Comparison of ENCODE assay signal across 21 mouse cellular contexts in genomic region chr16:29559667-29560066, GRCm38 (mm10). TPM values are rescaled to one million over a fixed set of nuclear protein-coding genes. Genes with fewer than 3 reads are reported as not detected.
DNase-seq lines count a peak whose midpoint lies in the region; TF ChIP-seq lines count a peak whose summit lies in the region.
"Had no signal": no experiment of that assay in that cellular context is flagged by ENCODE, and none has a peak within 500 bp of the region (broad histone marks: within the 10 kb centered on the region; RNA-seq: fewer than 3 reads in every experiment).

No protein-coding gene starts in this region.

- intact Hi-C loops in heart, postnatal 14 days (cut with DNase I): loop anchor here (1.0 to 10.0 kb wide), 5 partner anchors 105 to 967 kb away; partner anchors contain the start of gene Mb21d2

- H3K4me1 ChIP-seq in testis, adult 2 months (ENCODE audit: control insufficient read depth, insufficient read depth, low read length): peaks cover 2% of the 10 kb centered on the region; the same call in 1 of the 2 replicates
- H3K4me1 ChIP-seq in ES-E14 (ENCODE audit: control insufficient read depth in 2 of 2, insufficient read depth in 2 of 2, low read length in 2 of 2, poor library complexity in 1 of 2): peaks cover 0 to 2% of the 10 kb centered on the region in 2 experiments; a peak in 2 of 4 replicates
- H3K4me1 ChIP-seq: embryonic facial prominence, embryonic 10.5 days; embryonic facial prominence, embryonic 12.5 days; forebrain, embryonic 13.5 days had no signal

- H3K36me3 ChIP-seq in testis, adult 2 months (ENCODE audit: control insufficient read depth, insufficient read depth, low read length): no peaks in the 10 kb centered on the region
- no peaks in the 10 kb centered on the region for H3K36me3 ChIP-seq in ES-E14 (ENCODE audit: control insufficient read depth, insufficient read depth, low read length, poor library complexity, severe bottlenecking)
- H3K36me3 ChIP-seq: embryonic facial prominence, embryonic 10.5 days; embryonic facial prominence, embryonic 12.5 days; forebrain, embryonic 15.5 days had no signal

- peak overlapping the region; percentile 56 for H3K27ac ChIP-seq in testis, adult 2 months (ENCODE audit: control insufficient read depth, insufficient read depth, low read depth, low read length)
- H3K27ac ChIP-seq in ES-E14 (ENCODE audit: insufficient read depth, low read depth, low read length, poor library complexity, severe bottlenecking): no peak overlapping the region
- H3K27ac ChIP-seq: embryonic facial prominence, embryonic 10.5 days; embryonic facial prominence, embryonic 12.5 days; forebrain, embryonic 13.5 days; forebrain, embryonic 15.5 days had no signal

- TF ChIP-seq CTCF in testis, adult 2 months (IDR thresholded peaks at IDR 0.05; ENCODE audit: control insufficient read depth, insufficient read depth, insufficient replicate concordance, low read depth, low read length): no peak

- no peaks in the 10 kb centered on the region for H3K27me3 ChIP-seq in testis, adult 2 months (ENCODE audit: control insufficient read depth, insufficient read depth, low read length)
- H3K27me3 ChIP-seq: forebrain, embryonic 13.5 days had no signal

- no peak for TF ChIP-seq POLR2A in testis, adult 2 months (IDR thresholded peaks at IDR 0.05; ENCODE audit: control insufficient read depth, low read depth, low read length)

- no peak overlapping the region for H3K9ac ChIP-seq in ES-E14 (ENCODE audit: insufficient read depth, low read depth, low read length, poor library complexity, severe bottlenecking)
- H3K9ac ChIP-seq: forebrain, embryonic 13.5 days; forebrain, embryonic 15.5 days; forebrain, postnatal 0 days had no signal

- H3K4me3 ChIP-seq in testis, adult 2 months (ENCODE audit: control insufficient read depth, low read depth, low read length): no peak overlapping the region
- H3K4me3 ChIP-seq in ES-E14 (ENCODE audit: insufficient read depth in 1 of 2, low read depth in 1 of 2, low read length in 2 of 2, poor library complexity in 1 of 2, severe bottlenecking in 1 of 2): no peak overlapping the region
- H3K4me3 ChIP-seq: forebrain, embryonic 13.5 days; forebrain, embryonic 15.5 days had no signal

- in situ Hi-C loops in ES-E14 (cut with MboI; ENCODE audit: low sequenced_read_pairs in 2 of 2, unreplicated experiment in 2 of 2): loop anchor here (10.0 to 25.0 kb wide), 3 partner anchors 722 to 972 kb away; no protein-coding TSS in a partner anchor

- H3K9me3 ChIP-seq in ES-E14 (ENCODE audit: control insufficient read depth, insufficient read depth, low read depth, low read length): no peaks in the 10 kb centered on the region
- H3K9me3 ChIP-seq: embryonic facial prominence, embryonic 10.5 days; embryonic facial prominence, embryonic 12.5 days; forebrain, embryonic 13.5 days; forebrain, embryonic 15.5 days had no signal

- no peak for DNase-seq in testis, postnatal 14 days (ENCODE audit: low spot score)
- DNase-seq in ES-E14 (ENCODE audit: low read depth, low spot score): no peak
- DNase-seq in layer of hippocampus, adult 18-20 months (ENCODE audit: low spot score in 2 of 2): no peak
- no peak for DNase-seq in heart, postnatal 14 days
- DNase-seq: adrenal gland, postnatal 14 days; B cell, adult 2 months; cerebellum, adult 11-12 months; cerebellum, adult 9-10 months; cerebellum, postnatal 10 days; cerebellum, postnatal 25 days; forebrain, postnatal 0 days had no signal

TF ChIP-seq in ES-E14, 5 proteins besides CTCF, POLR2A, EP300 and RAD21:
- TF ChIP-seq ZNF384 (IDR thresholded peaks at IDR 0.05; ENCODE audit: low read depth, low read length) (no peak), CHD2 (IDR thresholded peaks at IDR 0.05; ENCODE audit: low read depth, low read length) (peak; percentile 90), ZC3H11A (IDR thresholded peaks at IDR 0.05; ENCODE audit: borderline replicate concordance, low read depth, low read length) (no peak), HCFC1 (IDR thresholded peaks at IDR 0.05; ENCODE audit: borderline replicate concordance, insufficient read depth, low read length) (no peak), MAFK (IDR thresholded peaks at IDR 0.05; ENCODE audit: insufficient read depth, low read depth, low read length) (no peak)

RNA-seq across cellular contexts. Expression of gene Atp13a4, which starts 15.0 kb away (rescaled TPM):
- 3.9 and 7.4 TPM in 2 replicates for polyA plus RNA-seq in testis, adult 2 months (2012; rRNA removed)
- total RNA-seq in ES-E14 (2012; rRNA removed): 0.95 and 1.1 TPM in 2 replicates
- total RNA-seq in layer of hippocampus, adult 18-20 months (2021): 10 to 100 TPM; 16.9 to 17.8 TPM
- not detected for total RNA-seq in heart, postnatal 14 days (2021)
- total RNA-seq: adrenal gland, adult 18-20 months; adrenal gland, adult 8-10 months; adrenal gland, postnatal 36 days; MEL had no signal
- polyA plus RNA-seq: activated CD4-positive, CD25-positive, alpha-beta regulatory T cell, adult 4 months; embryonic facial prominence, embryonic 10.5 days had no signal

RNA-seq across cellular contexts. Expression of gene Opa1, which starts 19.5 kb away (rescaled TPM):
- polyA plus RNA-seq in testis, adult 2 months (2012; rRNA removed): 7.2 and 7.9 TPM in 2 replicates
- 55.3 and 56.8 TPM in 2 replicates for total RNA-seq in ES-E14 (2012; rRNA removed)
- total RNA-seq in layer of hippocampus, adult 18-20 months (2021): 100 to 1,000 TPM; 102 to 105 TPM
- 100 to 1,000 TPM; 132 to 142 TPM for total RNA-seq in heart, postnatal 14 days (2021)
